Mouse (Mus musculus) lung, embryonic 14.5 days (tissue): ENCODE measurements around the gene Rangrf. TPM values are rescaled to one million over a fixed set of nuclear protein-coding genes. Genes with fewer than 3 reads are reported as not detected.
A peak's percentile ranks its signal among the peaks of the same experiment; 100 is the strongest.
"Not testable (repeated sequence)": the region's sequence is repeated elsewhere in the genome, so short reads cannot be mapped to it uniquely, and the experiment has no call there.

ENCODE experiments used
- ATAC-seq: fragments of 200-750 bp; cut with Nextera tagmentation; 2 replicates; pipeline ENCODE4 v1.8.0; 2017; ENCODE audit warnings: mild to moderate bottlenecking, moderate TSS enrichment, moderate library complexity; ENCODE audit not compliant: insufficient read depth
- DNase-seq: peaks from one replicate; pipeline ENCODE4 v3.0.0-alpha.2; 2015
- H3K27ac ChIP-seq: fragments of 300-500 bp; sonication (generic); 2 replicates; pipeline ENCODE4 v1.5.1; 2014; ENCODE audit warnings: low read depth, mild to moderate bottlenecking, moderate library complexity
- H3K27me3 ChIP-seq: fragments of 300-500 bp; sonication (generic); 2 replicates; pipeline ENCODE4 v1.6.1; 2014; ENCODE audit warnings: low read length, control low read depth; ENCODE audit not compliant: insufficient read depth
- H3K36me3 ChIP-seq: fragments of 300-500 bp; sonication (generic); 2 replicates; pipeline ENCODE4 v1.6.1; 2014; ENCODE audit warnings: control low read depth; ENCODE audit not compliant: insufficient read depth
- H3K4me1 ChIP-seq: fragments of 300-500 bp; sonication (generic); 2 replicates; pipeline ENCODE4 v1.6.1; 2014; ENCODE audit warnings: antibody characterized with exemption, control low read depth; ENCODE audit not compliant: insufficient read depth
- H3K4me2 ChIP-seq: fragments of 300-500 bp; sonication (generic); 2 replicates; pipeline ENCODE4 v1.6.1; 2014; ENCODE audit warnings: mild to moderate bottlenecking
- H3K4me3 ChIP-seq: fragments of 300-500 bp; sonication (generic); 2 replicates; pipeline ENCODE4 v1.5.1; 2014; ENCODE audit warnings: low read depth, low read length
- H3K9ac ChIP-seq: fragments of 300-500 bp; sonication (generic); 2 replicates; pipeline ENCODE4 v1.6.1; 2014
- H3K9me3 ChIP-seq: fragments of 300-500 bp; sonication (generic); 2 replicates; pipeline ENCODE4 v1.6.1; 2016; ENCODE audit warnings: low read depth, low read length, control low read depth
- CTCF ChIP-seq: IDR thresholded peaks from 2 replicates; pipeline ENCODE4 v1.5.1; 2016; ENCODE audit warnings: antibody characterized with exemption, low read depth
- WGBS: fragments of 180-500 bp; shearing (Covaris S2); extraction: QIAGEN DNeasy Blood & Tissue Kit; methylation state at CpG from one replicate; pipeline ENCODE4 v1.1.7; 2014; 5-methylcytosine and 5-hydroxymethylcytosine counted together
- polyA plus RNA-seq: library from polyadenylated mRNA; unstranded; fragments of >200 nt; fragmentation: Nextera tagmentation; extraction: Ambion mirVana; gene quantifications from 2 replicates; pipeline ENCODE4 v1.2.1, GENCODE M21; 2014

The Rangrf gene
- polyA plus RNA-seq, 1 experiment from 2014 or later = 49.9 TPM

GRCm38 (mm10) chr11:69010400-69011323, 35.7 kb upstream of the Rangrf start:
- Histone ChIP-seq H3K9me3 (no peaks in the 10 kb centered on the region), H3K36me3 (no peaks in the 10 kb centered on the region), H3K4me1 (no peaks in the 10 kb centered on the region), H3K4me2 (peak overlapping the region; percentile 87), H3K27me3 (no peaks in the 10 kb centered on the region), H3K27ac (no peak overlapping the region), H3K4me3 (0 out of 2 replicates have a peak overlapping the region, but pooled peaks have one; percentile 50), H3K9ac (no peak overlapping the region)
- DNase-seq (no peak), ATAC-seq (no peak)
- WGBS = 82% methylated on average over 15 of the region's 15 CpGs
- TF ChIP-seq CTCF = no peak

- H3K27ac ChIP-seq = no peak overlapping the region
- H3K9me3 ChIP-seq = no peaks in the 10 kb centered on the region
- no peaks in the 10 kb centered on the region for H3K27me3 ChIP-seq
- TF ChIP-seq CTCF = no peak
- no peak overlapping the region for H3K4me2 ChIP-seq
- no peak overlapping the region for H3K4me3 ChIP-seq
- no peak overlapping the region for H3K9ac ChIP-seq
- 68% methylated on average over 1 of the region's 1 CpGs for WGBS
- no peaks in the 10 kb centered on the region for H3K4me1 ChIP-seq
- DNase-seq (no peak), ATAC-seq (no peak)
- H3K36me3 ChIP-seq = no peaks in the 10 kb centered on the region
These were observed 34.5 kb upstream of the Rangrf start for GRCm38 (mm10) chr11:69009508-69009907.

- ATAC-seq (peak; percentile 92), DNase-seq (peak; percentile 99)
- H3K9ac ChIP-seq = peak within 1 kb of the TSS; percentile 64
- peak; percentile 7; the same call in 1 of the 2 replicates for TF ChIP-seq CTCF
- no peaks in the 10 kb centered on the region for H3K4me1 ChIP-seq
- peak within 1 kb of the TSS; percentile 63 for H3K4me2 ChIP-seq
- peaks cover 2% of the 10 kb centered on the region; the same call in 1 of the 2 replicates for H3K36me3 ChIP-seq
- 0 out of 2 replicates have a peak within 1 kb of the TSS, but pooled peaks have one; percentile 52 for H3K27ac ChIP-seq
- H3K4me3 ChIP-seq = peak within 1 kb of the TSS; percentile 61
- no peaks in the 10 kb centered on the region for H3K27me3 ChIP-seq
- WGBS = 10% methylated on average over 38 of the region's 38 CpGs
- no peaks in the 10 kb centered on the region for H3K9me3 ChIP-seq
These were observed 33.5 kb upstream of the Rangrf start, which contains the start of gene Pfas for GRCm38 (mm10) chr11:69008182-69009121. Gene Pfas (minus strand): TSS chr11:69008460.

GRCm38 (mm10) chr11:69006575-69006974, 31.6 kb upstream of the Rangrf start:
- H3K4me3 ChIP-seq, H3K4me1 ChIP-seq, H3K9ac ChIP-seq, ATAC-seq, H3K4me2 ChIP-seq, H3K27ac ChIP-seq, H3K9me3 ChIP-seq, DNase-seq, H3K27me3 ChIP-seq: not testable (repeated sequence)
- peaks cover 18% of the 10 kb centered on the region for H3K36me3 ChIP-seq

- no peak overlapping the region for H3K9ac ChIP-seq
- DNase-seq = no peak
- H3K36me3 ChIP-seq = peaks cover 32% of the 10 kb centered on the region
- no peak overlapping the region for H3K4me2 ChIP-seq
- no peak for TF ChIP-seq CTCF
- no peaks in the 10 kb centered on the region for H3K27me3 ChIP-seq
- no peaks in the 10 kb centered on the region for H3K4me1 ChIP-seq
- WGBS = 88% methylated on average over 7 of the region's 7 CpGs
- ATAC-seq = no peak
- H3K9me3 ChIP-seq = no peaks in the 10 kb centered on the region
- H3K27ac ChIP-seq = no peak overlapping the region
- no peak overlapping the region for H3K4me3 ChIP-seq
These were observed 30.2 kb upstream of the Rangrf start for GRCm38 (mm10) chr11:69005193-69005592.

- DNase-seq (peak; percentile 48), ATAC-seq (no peak)
- no peak overlapping the region for H3K27ac ChIP-seq
- peaks cover 48% of the 10 kb centered on the region for H3K36me3 ChIP-seq
- H3K27me3 ChIP-seq = no peaks in the 10 kb centered on the region
- 0 out of 2 replicates have a peak, but pooled peaks have one; percentile 29 for TF ChIP-seq CTCF
- no peak overlapping the region for H3K9ac ChIP-seq
- H3K4me1 ChIP-seq = no peaks in the 10 kb centered on the region
- H3K9me3 ChIP-seq = no peaks in the 10 kb centered on the region
- no peak overlapping the region for H3K4me3 ChIP-seq
- WGBS = 55% methylated on average over 4 of the region's 4 CpGs
- H3K4me2 ChIP-seq = no peak overlapping the region
These were observed 28.6 kb upstream of the Rangrf start for GRCm38 (mm10) chr11:69003592-69003991.

GRCm38 (mm10) chr11:69002782-69003181, 27.8 kb upstream of the Rangrf start:
- DNase-seq, H3K4me3 ChIP-seq, H3K4me2 ChIP-seq, H3K4me1 ChIP-seq, H3K27ac ChIP-seq, H3K9ac ChIP-seq, H3K9me3 ChIP-seq, H3K27me3 ChIP-seq, ATAC-seq: not testable (repeated sequence)
- H3K36me3 ChIP-seq = peaks cover 56% of the 10 kb centered on the region
- 91% methylated on average over 4 of the region's 4 CpGs for WGBS
